Mouse (Mus musculus) lung, embryonic 14.5 days (tissue): ENCODE results near the gene Rnase4. TPM values are rescaled to one million over a fixed set of nuclear protein-coding genes. Genes with fewer than 3 reads are reported as not detected.

Source experiments
- ATAC-seq: fragments of 200-750 bp; cut with Nextera tagmentation; 2 replicates; pipeline ENCODE4 v1.8.0; 2017; ENCODE audit warnings: mild to moderate bottlenecking, moderate TSS enrichment, moderate library complexity; ENCODE audit not compliant: insufficient read depth
- DNase-seq: peaks from one replicate; pipeline ENCODE4 v3.0.0-alpha.2; 2015
- H3K27ac ChIP-seq: fragments of 300-500 bp; sonication (generic); 2 replicates; pipeline ENCODE4 v1.5.1; 2014; ENCODE audit warnings: low read depth, mild to moderate bottlenecking, moderate library complexity
- H3K27me3 ChIP-seq: fragments of 300-500 bp; sonication (generic); 2 replicates; pipeline ENCODE4 v1.6.1; 2014; ENCODE audit warnings: low read length, control low read depth; ENCODE audit not compliant: insufficient read depth
- H3K36me3 ChIP-seq: fragments of 300-500 bp; sonication (generic); 2 replicates; pipeline ENCODE4 v1.6.1; 2014; ENCODE audit warnings: control low read depth; ENCODE audit not compliant: insufficient read depth
- H3K4me1 ChIP-seq: fragments of 300-500 bp; sonication (generic); 2 replicates; pipeline ENCODE4 v1.6.1; 2014; ENCODE audit warnings: antibody characterized with exemption, control low read depth; ENCODE audit not compliant: insufficient read depth
- H3K4me2 ChIP-seq: fragments of 300-500 bp; sonication (generic); 2 replicates; pipeline ENCODE4 v1.6.1; 2014; ENCODE audit warnings: mild to moderate bottlenecking
- H3K4me3 ChIP-seq: fragments of 300-500 bp; sonication (generic); 2 replicates; pipeline ENCODE4 v1.5.1; 2014; ENCODE audit warnings: low read depth, low read length
- H3K9ac ChIP-seq: fragments of 300-500 bp; sonication (generic); 2 replicates; pipeline ENCODE4 v1.6.1; 2014
- H3K9me3 ChIP-seq: fragments of 300-500 bp; sonication (generic); 2 replicates; pipeline ENCODE4 v1.6.1; 2016; ENCODE audit warnings: low read depth, low read length, control low read depth
- CTCF ChIP-seq: IDR thresholded peaks from 2 replicates; pipeline ENCODE4 v1.5.1; 2016; ENCODE audit warnings: antibody characterized with exemption, low read depth
- WGBS: fragments of 180-500 bp; shearing (Covaris S2); extraction: QIAGEN DNeasy Blood & Tissue Kit; methylation state at CpG from one replicate; pipeline ENCODE4 v1.1.7; 2014; 5-methylcytosine and 5-hydroxymethylcytosine counted together
- polyA plus RNA-seq: library from polyadenylated mRNA; unstranded; fragments of >200 nt; fragmentation: Nextera tagmentation; extraction: Ambion mirVana; gene quantifications from 2 replicates; pipeline ENCODE4 v1.2.1, GENCODE M21; 2014

Gene Rnase4
- polyA plus RNA-seq, 1 experiment from 2014 or later, result 27.6 TPM

DNA sequence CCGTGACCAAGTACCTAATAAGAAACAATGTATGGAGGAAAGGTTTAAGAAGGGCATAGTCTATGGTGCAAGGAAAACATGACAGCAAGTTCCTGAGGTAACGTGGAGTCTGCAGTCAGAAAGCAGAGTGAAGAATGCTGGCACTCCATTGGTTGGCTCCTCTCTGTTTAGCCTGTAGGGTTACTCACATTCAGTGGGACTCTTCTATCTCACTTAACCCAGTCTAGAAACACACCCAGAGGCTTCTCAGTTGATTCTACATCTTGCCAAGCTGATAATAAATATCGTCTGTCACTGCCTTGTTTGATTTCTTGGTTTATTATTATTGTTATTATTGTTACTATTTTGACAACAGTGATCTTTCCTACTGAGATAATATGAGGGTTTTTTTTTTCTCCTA, 51.7 kb downstream of the Rnase4 start:
- no peak for TF ChIP-seq CTCF
- Histone ChIP-seq H3K4me3 (no peak overlapping the region), H3K9me3 (no peaks in the 10 kb centered on the region), H3K27me3 (no peaks in the 10 kb centered on the region), H3K4me2 (no peak overlapping the region), H3K9ac (no peak overlapping the region), H3K27ac (no peak overlapping the region), H3K36me3 (no peaks in the 10 kb centered on the region), H3K4me1 (no peaks in the 10 kb centered on the region)
- no peak for DNase-seq
- ATAC-seq, result no peak
- 75% methylated on average over 3 of the region's 3 CpGs for WGBS

- 45% methylated on average over 4 of the region's 4 CpGs for WGBS
These were observed 52.4 kb downstream of the Rnase4 start for GRCm38 (mm10) chr14:51143287-51143686.

DNA sequence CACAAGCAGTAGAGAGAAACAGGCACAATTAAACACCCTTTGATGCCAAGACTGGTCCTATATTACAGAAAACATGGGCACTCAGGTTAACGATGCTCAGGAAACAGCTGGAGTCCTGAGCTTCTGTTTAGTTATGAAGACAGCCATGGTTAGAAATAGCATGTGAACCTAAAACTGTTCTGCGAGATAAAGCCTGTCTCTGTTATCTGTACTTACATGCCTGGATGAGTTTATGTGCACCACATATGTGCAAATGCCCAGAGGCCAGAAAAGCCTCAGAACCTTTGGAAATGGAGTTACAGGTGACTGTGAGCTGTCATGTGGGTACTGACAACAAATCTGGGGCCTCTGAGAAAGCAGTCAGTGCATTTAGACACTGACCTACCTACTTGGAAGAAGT, 53.1 kb downstream of the Rnase4 start:
- Histone ChIP-seq H3K4me1 (no peaks in the 10 kb centered on the region), H3K9ac (no peak overlapping the region), H3K4me2 (no peak overlapping the region), H3K4me3 (no peak overlapping the region), H3K27me3 (no peaks in the 10 kb centered on the region), H3K27ac (no peak overlapping the region), H3K9me3 (no peaks in the 10 kb centered on the region), H3K36me3 (no peaks in the 10 kb centered on the region)
- 70% methylated on average over 2 of the region's 2 CpGs for WGBS
- no peak for TF ChIP-seq CTCF
- DNase-seq, result no peak
- no peak for ATAC-seq

More at GRCm38 (mm10) chr14:51143287-51143686, 52.4 kb downstream of the Rnase4 start:
- H3K27ac ChIP-seq, result no peak overlapping the region
- H3K9ac ChIP-seq, result no peak overlapping the region
- ATAC-seq (no peak), DNase-seq (no peak)
- no peaks in the 10 kb centered on the region for H3K36me3 ChIP-seq
- H3K4me1 ChIP-seq, result no peaks in the 10 kb centered on the region
- TF ChIP-seq CTCF, result no peak
- no peak overlapping the region for H3K4me2 ChIP-seq
- no peaks in the 10 kb centered on the region for H3K27me3 ChIP-seq
- no peaks in the 10 kb centered on the region for H3K9me3 ChIP-seq
- H3K4me3 ChIP-seq, result no peak overlapping the region

DNA sequence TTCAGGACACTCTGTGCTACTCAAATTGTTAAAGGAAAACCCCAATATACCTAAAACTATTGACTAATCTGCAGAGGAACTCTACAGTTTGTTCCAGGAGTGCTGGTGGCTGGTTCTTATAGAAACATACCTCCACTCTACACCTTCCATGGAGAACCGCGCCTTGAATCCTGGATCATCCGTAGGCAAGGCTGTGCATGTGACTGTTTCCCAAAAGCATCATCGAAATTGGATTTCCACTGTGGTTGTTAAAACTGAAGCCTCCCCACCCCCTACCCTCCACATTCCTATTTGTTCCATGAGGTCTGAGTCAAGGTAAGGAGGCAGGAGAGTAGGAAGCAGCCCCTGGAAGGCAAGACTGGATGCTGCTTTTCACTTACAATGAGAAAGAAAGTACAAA, 53.6 kb downstream of the Rnase4 start:
- Histone ChIP-seq H3K4me3 (no peak overlapping the region), H3K4me1 (no peaks in the 10 kb centered on the region), H3K4me2 (no peak overlapping the region), H3K27me3 (no peaks in the 10 kb centered on the region), H3K9ac (no peak overlapping the region), H3K27ac (no peak overlapping the region), H3K9me3 (no peaks in the 10 kb centered on the region), H3K36me3 (no peaks in the 10 kb centered on the region)
- TF ChIP-seq CTCF, result no peak
- WGBS, result 95% methylated on average over 4 of the region's 4 CpGs
- DNase-seq (no peak), ATAC-seq (no peak)

DNA sequence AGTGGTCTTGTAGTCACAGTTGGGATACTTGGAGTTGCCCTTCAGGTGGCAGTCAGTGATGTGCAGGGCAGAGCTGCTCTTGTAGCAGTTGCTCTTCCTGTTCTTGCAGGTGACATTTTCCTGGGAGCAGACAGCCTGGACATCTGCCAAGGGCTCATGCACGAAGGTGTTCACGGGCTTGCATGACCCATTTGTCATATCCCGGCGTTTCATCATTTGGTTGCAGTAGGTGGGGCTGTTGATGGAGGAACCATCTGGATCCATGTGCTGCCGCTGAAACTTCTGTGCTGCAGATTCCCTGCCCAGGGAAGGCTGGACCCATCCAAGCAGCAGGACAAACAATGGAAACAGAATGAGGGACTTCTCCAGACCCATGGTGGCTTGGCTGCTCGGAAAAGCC, 54.6 kb downstream of the Rnase4 start:
- WGBS, result 75% methylated on average over 6 of the region's 6 CpGs

DNA sequence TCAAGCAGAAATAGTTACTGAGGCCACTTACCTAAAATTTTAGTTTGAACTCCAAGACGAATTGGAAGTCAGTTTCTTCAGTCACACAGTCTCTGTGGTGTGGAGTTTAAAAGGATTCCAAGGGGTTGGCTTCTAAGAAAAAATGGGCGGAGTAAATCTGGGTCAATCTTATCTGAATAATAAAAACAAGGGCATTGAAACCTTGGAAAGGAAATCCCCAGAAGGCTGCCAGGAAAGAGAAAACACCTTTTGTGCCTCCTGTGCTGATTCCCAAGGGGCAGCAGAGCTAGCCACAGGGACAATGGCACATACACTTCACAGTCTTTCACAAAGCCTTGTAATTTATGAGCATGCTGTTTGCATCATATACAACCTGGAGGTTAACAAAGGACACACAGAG, 55.8 kb downstream of the Rnase4 start, which contains the start of gene Rnase1:
Gene Rnase1, minus strand, starts transcription at position 101 of the 400 bp plus-strand sequence.
- no peak for TF ChIP-seq CTCF
- no peak within 1 kb of the TSS for H3K27ac ChIP-seq
- H3K4me1 ChIP-seq, result no peaks in the 10 kb centered on the region
- H3K4me2 ChIP-seq, result no peak within 1 kb of the TSS
- 63% methylated on average over 2 of the region's 2 CpGs for WGBS
- no peak within 1 kb of the TSS for H3K4me3 ChIP-seq
- H3K27me3 ChIP-seq, result no peaks in the 10 kb centered on the region
- DNase-seq (no peak), ATAC-seq (no peak)
- no peak within 1 kb of the TSS for H3K9ac ChIP-seq
- no peaks in the 10 kb centered on the region for H3K9me3 ChIP-seq
- no peaks in the 10 kb centered on the region for H3K36me3 ChIP-seq

More for the DNA sequence above, 54.6 kb downstream of the Rnase4 start:
- Histone ChIP-seq H3K9ac (no peak overlapping the region), H3K4me2 (no peak overlapping the region), H3K27ac (no peak overlapping the region), H3K27me3 (no peaks in the 10 kb centered on the region), H3K9me3 (no peaks in the 10 kb centered on the region), H3K36me3 (no peaks in the 10 kb centered on the region), H3K4me3 (no peak overlapping the region), H3K4me1 (no peaks in the 10 kb centered on the region)
- no peak for TF ChIP-seq CTCF
- ATAC-seq, result no peak
- DNase-seq, result no peak

GRCm38 (mm10) chr14:51148006-51148405, 57.1 kb downstream of the Rnase4 start:
- no peak overlapping the region for H3K4me2 ChIP-seq
- WGBS, result 51% methylated on average over 3 of the region's 3 CpGs
- H3K4me3 ChIP-seq, result no peak overlapping the region
- H3K27ac ChIP-seq, result no peak overlapping the region
- no peak for TF ChIP-seq CTCF
- H3K27me3 ChIP-seq, result no peaks in the 10 kb centered on the region
- no peaks in the 10 kb centered on the region for H3K4me1 ChIP-seq
- H3K9ac ChIP-seq, result no peak overlapping the region
- no peaks in the 10 kb centered on the region for H3K9me3 ChIP-seq
- ATAC-seq, result no peak
- no peak for DNase-seq
- H3K36me3 ChIP-seq, result no peaks in the 10 kb centered on the region

GRCm38 (mm10) chr14:51149164-51149563, 58.3 kb downstream of the Rnase4 start:
- H3K9ac ChIP-seq, result no peak overlapping the region
- 40% methylated on average over 5 of the region's 5 CpGs for WGBS
- no peak for TF ChIP-seq CTCF
- H3K4me2 ChIP-seq, result no peak overlapping the region
- no peaks in the 10 kb centered on the region for H3K9me3 ChIP-seq
- H3K27me3 ChIP-seq, result no peaks in the 10 kb centered on the region
- DNase-seq (no peak), ATAC-seq (no peak)
- H3K27ac ChIP-seq, result no peak overlapping the region
- no peak overlapping the region for H3K4me3 ChIP-seq
- no peaks in the 10 kb centered on the region for H3K36me3 ChIP-seq
- H3K4me1 ChIP-seq, result no peaks in the 10 kb centered on the region
